Mouse (Mus musculus) heart, adult 2 months (tissue): ENCODE results near the gene 1700017N19Rik.

ENCODE experiments used
- EP300 ChIP-seq: fragments of 200-500 bp; IDR thresholded peaks from 2 replicates; pipeline ENCODE4 v1.6.1; 2011; ENCODE audit warnings: low read depth, low read length, control low read depth; ENCODE audit not compliant: insufficient read depth
- POLR2A ChIP-seq: fragments of 200-500 bp; IDR thresholded peaks from 2 replicates; pipeline ENCODE4 v1.6.1; 2011; ENCODE audit warnings: mild to moderate bottlenecking, low read depth, low read length, control low read depth; ENCODE audit not compliant: insufficient read depth

DNA sequence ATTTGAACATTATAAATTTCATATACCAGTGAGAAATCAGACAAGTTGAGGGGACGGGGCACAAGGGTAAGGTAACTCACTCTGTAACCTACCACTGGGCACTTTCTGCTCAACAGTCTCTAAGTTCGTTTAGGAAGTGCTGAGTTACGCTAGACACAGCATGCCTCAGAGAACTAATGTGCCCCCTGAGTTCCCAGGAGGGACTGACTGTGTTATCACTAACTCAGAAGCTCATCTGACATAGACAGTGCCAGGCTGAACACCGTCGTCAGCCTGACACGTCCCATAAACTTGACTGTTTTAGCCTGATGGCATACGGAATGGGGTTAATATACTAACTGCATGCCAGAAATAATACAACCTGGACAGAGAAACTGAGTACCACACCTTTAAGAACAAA is 15.0 kb upstream of the 1700017N19Rik start:
- TF ChIP-seq EP300 (no peak), POLR2A (no peak)
